In the genomic region with DNA sequence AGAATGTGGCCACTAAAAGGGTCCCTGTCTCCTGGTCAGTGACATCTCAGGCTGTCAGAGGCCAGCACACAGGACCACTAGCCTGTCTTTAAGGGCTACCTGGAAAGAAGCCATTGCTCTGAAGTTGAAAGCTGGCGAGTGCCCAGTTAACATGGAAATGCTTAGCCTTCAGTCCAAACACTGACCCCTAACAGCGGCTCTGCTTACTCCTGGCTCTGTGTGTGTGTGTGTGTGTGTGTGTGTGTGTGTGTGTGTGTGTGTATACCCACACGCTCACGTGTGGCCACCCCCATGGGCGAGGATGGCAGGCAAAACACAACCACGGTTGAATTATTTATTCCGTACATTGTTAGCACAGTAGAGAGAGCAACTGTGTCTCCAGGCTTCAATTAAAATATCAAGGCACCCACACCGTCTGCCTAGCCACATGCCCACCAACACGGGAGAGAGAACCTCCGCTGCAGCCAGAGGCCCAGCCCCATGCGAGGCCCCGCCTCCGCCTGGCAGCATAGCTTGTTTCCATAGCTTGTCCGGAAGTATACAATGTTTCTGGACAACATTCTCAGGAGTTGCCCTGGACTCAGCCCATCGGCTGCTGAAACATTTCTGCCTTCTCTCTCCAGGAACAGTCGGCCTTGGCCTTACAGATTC, we compare ENCODE assay signal across 15 mouse cellular contexts. TPM values are rescaled to one million over a fixed set of nuclear protein-coding genes. Genes with fewer than 3 reads are reported as not detected.
DNase-seq lines count a peak whose midpoint lies in the region; ATAC-seq and TF ChIP-seq lines count a peak whose summit lies in the region.
"Had no signal": no experiment of that assay in that cellular context is flagged by ENCODE, and none has a peak within 500 bp of the region (broad histone marks: within the 10 kb centered on the region; RNA-seq: fewer than 3 reads in every experiment).

No protein-coding gene starts in this region.

- WGBS in hindbrain, embryonic 12.5 days: 72% methylated on average over 16 of the region's 16 CpGs
- 79% methylated on average over 16 of the region's 16 CpGs for WGBS in hindbrain, embryonic 11.5 days
- WGBS in hindbrain, embryonic 16.5 days: 54% methylated on average over 13 of the region's 16 CpGs
- WGBS in midbrain, postnatal 0 days: 54% methylated on average over 16 of the region's 16 CpGs

- no peak for DNase-seq in hindbrain, embryonic 11.5 days (ENCODE audit: low spot score)
- peak; percentile 18 to 31 for DNase-seq in right cerebral cortex, adult 2 months (ENCODE audit: low spot score in 2 of 2)
- no peak for DNase-seq in right cerebral cortex, postnatal 14 days
- peak; percentile 45 for DNase-seq in midbrain, postnatal 0 days (ENCODE audit: low spot score)
- DNase-seq in gastrocnemius, adult 18-20 months (ENCODE audit: low spot score): no peak
- DNase-seq: gastrocnemius, postnatal 36 days; thymus, adult 2 months had no signal

- TF ChIP-seq CTCF in midbrain, postnatal 0 days (IDR thresholded peaks at IDR 0.05): no peak

- no peak for ATAC-seq in hindbrain, embryonic 12.5 days (ENCODE audit: low FRiP score)
- ATAC-seq in hindbrain, embryonic 11.5 days (ENCODE audit: low FRiP score): no peak
- 0 out of 2 replicates have a peak, but pooled peaks have one; percentile 41 for ATAC-seq in hindbrain, embryonic 16.5 days
- ATAC-seq in midbrain, postnatal 0 days (ENCODE audit: low FRiP score): no peak

- H3K4me3 ChIP-seq in hindbrain, embryonic 12.5 days: no peak overlapping the region
- no peak overlapping the region for H3K4me3 ChIP-seq in hindbrain, embryonic 11.5 days (ENCODE audit: low read depth, low read length)
- no peak overlapping the region for H3K4me3 ChIP-seq in hindbrain, embryonic 16.5 days (ENCODE audit: low read length)
- no peak overlapping the region for H3K4me3 ChIP-seq in midbrain, postnatal 0 days (ENCODE audit: low read depth, low read length)
- H3K4me3 ChIP-seq: embryonic facial prominence, embryonic 12.5 days; limb, embryonic 13.5 days; myocyte had no signal

- peak overlapping the region; percentile 17; the same call in 1 of the 2 replicates for H3K27ac ChIP-seq in hindbrain, embryonic 12.5 days
- H3K27ac ChIP-seq in hindbrain, embryonic 11.5 days (ENCODE audit: low read depth, low read length): no peak overlapping the region
- H3K27ac ChIP-seq in hindbrain, embryonic 16.5 days (ENCODE audit: low read depth, low read length): no peak overlapping the region
- no peak overlapping the region for H3K27ac ChIP-seq in midbrain, postnatal 0 days (ENCODE audit: low read depth, low read length)
- H3K27ac ChIP-seq: embryonic facial prominence, embryonic 12.5 days; limb, embryonic 13.5 days; macrophage had no signal

- no peaks in the 10 kb centered on the region for H3K27me3 ChIP-seq in hindbrain, embryonic 12.5 days
- no peaks in the 10 kb centered on the region for H3K27me3 ChIP-seq in hindbrain, embryonic 11.5 days (ENCODE audit: control insufficient read depth, insufficient read depth, low read length)
- H3K27me3 ChIP-seq in hindbrain, embryonic 16.5 days (replicated peaks; ENCODE audit: control insufficient read depth, insufficient read depth, low read length): no peaks in the 10 kb centered on the region
- no peaks in the 10 kb centered on the region for H3K27me3 ChIP-seq in midbrain, postnatal 0 days (ENCODE audit: insufficient read depth, low read length)
- H3K27me3 ChIP-seq: embryonic facial prominence, embryonic 12.5 days had no signal

- peaks cover 32% of the 10 kb centered on the region for H3K4me1 ChIP-seq in hindbrain, embryonic 12.5 days
- H3K4me1 ChIP-seq in hindbrain, embryonic 11.5 days (replicated peaks; ENCODE audit: control insufficient read depth, insufficient read depth, low read length): no peaks in the 10 kb centered on the region
- H3K4me1 ChIP-seq in hindbrain, embryonic 16.5 days (ENCODE audit: control insufficient read depth, insufficient read depth, low read depth, low read length): peaks cover 9% of the 10 kb centered on the region
- no peaks in the 10 kb centered on the region for H3K4me1 ChIP-seq in midbrain, postnatal 0 days (ENCODE audit: insufficient read depth, low read length)
- H3K4me1 ChIP-seq: embryonic facial prominence, embryonic 12.5 days had no signal

- H3K9ac ChIP-seq in hindbrain, embryonic 12.5 days: 0 out of 2 replicates have a peak overlapping the region, but pooled peaks have one; percentile 8
- no peak overlapping the region for H3K9ac ChIP-seq in hindbrain, embryonic 11.5 days (ENCODE audit: low read depth, low read length)
- no peak overlapping the region for H3K9ac ChIP-seq in hindbrain, embryonic 16.5 days (ENCODE audit: low read depth, low read length)
- no peak overlapping the region for H3K9ac ChIP-seq in midbrain, postnatal 0 days (replicated peaks; ENCODE audit: low read length, poor library complexity, severe bottlenecking)
- H3K9ac ChIP-seq: embryonic facial prominence, embryonic 12.5 days; limb, embryonic 13.5 days had no signal

- H3K36me3 ChIP-seq in hindbrain, embryonic 12.5 days: no peaks in the 10 kb centered on the region
- H3K36me3 ChIP-seq in hindbrain, embryonic 11.5 days (ENCODE audit: control insufficient read depth, insufficient read depth, low read length): no peaks in the 10 kb centered on the region
- no peaks in the 10 kb centered on the region for H3K36me3 ChIP-seq in hindbrain, embryonic 16.5 days (ENCODE audit: control insufficient read depth, insufficient read depth, low read length)
- no peaks in the 10 kb centered on the region for H3K36me3 ChIP-seq in midbrain, postnatal 0 days (ENCODE audit: insufficient read depth, low read length)
- H3K36me3 ChIP-seq: embryonic facial prominence, embryonic 12.5 days; limb, embryonic 13.5 days had no signal

- no peak overlapping the region for H3K4me2 ChIP-seq in hindbrain, embryonic 12.5 days (replicated peaks)
- no peak overlapping the region for H3K4me2 ChIP-seq in hindbrain, embryonic 11.5 days (replicated peaks; ENCODE audit: low read depth, low read length)
- no peak overlapping the region for H3K4me2 ChIP-seq in hindbrain, embryonic 16.5 days (ENCODE audit: low read length)
- no peak overlapping the region for H3K4me2 ChIP-seq in midbrain, postnatal 0 days (ENCODE audit: low read depth, low read length, poor library complexity, severe bottlenecking)
- H3K4me2 ChIP-seq: embryonic facial prominence, embryonic 12.5 days; heart, embryonic 11.5 days; limb, embryonic 13.5 days had no signal

- no peaks in the 10 kb centered on the region for H3K9me3 ChIP-seq in hindbrain, embryonic 12.5 days (replicated peaks)
- H3K9me3 ChIP-seq in hindbrain, embryonic 11.5 days (ENCODE audit: control insufficient read depth, low read length): no peaks in the 10 kb centered on the region
- no peaks in the 10 kb centered on the region for H3K9me3 ChIP-seq in hindbrain, embryonic 16.5 days (ENCODE audit: control insufficient read depth, low read length)
- H3K9me3 ChIP-seq in midbrain, postnatal 0 days (ENCODE audit: low read length): no peaks in the 10 kb centered on the region
- H3K9me3 ChIP-seq: embryonic facial prominence, embryonic 12.5 days; limb, embryonic 13.5 days had no signal

RNA-seq across cellular contexts. Expression of a gene that starts 32.9 kb away (rescaled TPM):
- polyA plus RNA-seq in hindbrain, embryonic 12.5 days (2016; fragmentation: Nextera tagmentation; extraction: Ambion mirVana): 3.7 and 4.2 TPM in 2 replicates
- polyA plus RNA-seq in hindbrain, embryonic 11.5 days (2014; fragmentation: Nextera tagmentation; extraction: Ambion mirVana): 2.5 and 3.6 TPM in 2 replicates
- polyA plus RNA-seq in hindbrain, embryonic 16.5 days (2015; fragmentation: Nextera tagmentation; extraction: Ambion mirVana): 9.3 and 10.0 TPM in 2 replicates
- 37.6 and 54.0 TPM in 2 replicates for total RNA-seq in midbrain, postnatal 0 days (2014; rRNA removed)
- 11.1 and 12.5 TPM in 2 replicates for polyA plus RNA-seq in midbrain, postnatal 0 days (2015; fragmentation: Nextera tagmentation; extraction: Ambion mirVana)
- under 1 TPM in 1 of 2 experiments, not detected in 1; 0.07 TPM for total RNA-seq in gastrocnemius, adult 18-20 months (2021)
- polyA plus RNA-seq: liver, embryonic 16.5 days; macrophage; myocyte had no signal

Comparison
In these comparisons a context has a peak if more than half of its experiments do, and no peak if none do; other contexts are left out.
1. DNase-seq: peak in right cerebral cortex, adult 2 months (2 of 2) and midbrain, postnatal 0 days (single experiment); none in hindbrain, embryonic 11.5 days (single experiment), right cerebral cortex, postnatal 14 days (single experiment) and gastrocnemius, adult 18-20 months (single experiment).